Mouse (Mus musculus) forebrain, embryonic 13.5 days (tissue): ENCODE results near the gene Dydc1. TPM values are rescaled to one million over a fixed set of nuclear protein-coding genes. Genes with fewer than 3 reads are reported as not detected.
A peak's percentile ranks its signal among the peaks of the same experiment; 100 is the strongest.
"Not testable (repeated sequence)": the region's sequence is repeated elsewhere in the genome, so short reads cannot be mapped to it uniquely, and the experiment has no call there.

Source experiments
- ATAC-seq: fragments of 200-750 bp; cut with Nextera tagmentation; 2 replicates; pipeline ENCODE4 v1.8.0; 2017
- H3K27ac ChIP-seq: fragments of 300-500 bp; sonication (generic); 2 replicates; pipeline ENCODE4 v1.5.1; 2015; ENCODE audit warnings: inconsistent platforms, mild to moderate bottlenecking, moderate library complexity
- H3K27me3 ChIP-seq: fragments of 300-500 bp; sonication (generic); 2 replicates; pipeline ENCODE4 v1.6.1; 2015; ENCODE audit warnings: mild to moderate bottlenecking, inconsistent platforms
- H3K36me3 ChIP-seq: fragments of 300-500 bp; sonication (generic); 2 replicates; pipeline ENCODE4 v1.6.1; 2015; ENCODE audit warnings: mild to moderate bottlenecking, inconsistent platforms; ENCODE audit not compliant: poor library complexity, severe bottlenecking
- H3K4me1 ChIP-seq: fragments of 300-500 bp; sonication (generic); 2 replicates; pipeline ENCODE4 v1.6.1; 2015; ENCODE audit warnings: inconsistent platforms
- H3K4me2 ChIP-seq: fragments of 300-500 bp; sonication (generic); 2 replicates; pipeline ENCODE4 v1.6.1; 2015; ENCODE audit warnings: inconsistent platforms, mild to moderate bottlenecking, moderate library complexity
- H3K4me3 ChIP-seq: fragments of 300-500 bp; sonication (generic); 2 replicates; pipeline ENCODE4 v1.5.1; 2015; ENCODE audit warnings: mild to moderate bottlenecking, inconsistent platforms
- H3K9ac ChIP-seq: fragments of 300-500 bp; sonication (generic); 2 replicates; pipeline ENCODE4 v1.6.1; 2015; ENCODE audit warnings: mild to moderate bottlenecking, inconsistent platforms
- H3K9me3 ChIP-seq: fragments of 300-500 bp; sonication (generic); replicated peaks from 2 replicates; pipeline ENCODE4 v1.6.1; 2016; ENCODE audit warnings: inconsistent platforms
- WGBS: fragments of 180-500 bp; shearing (Covaris S2); methylation state at CpG from one replicate; pipeline ENCODE4 v1.1.7; 2015; 5-methylcytosine and 5-hydroxymethylcytosine counted together
- polyA plus RNA-seq: library from polyadenylated mRNA; unstranded; fragments of >200 nt; fragmentation: Nextera tagmentation; extraction: Ambion mirVana; gene quantifications from 2 replicates; pipeline ENCODE4 v1.2.1, GENCODE M21; 2015

Gene Dydc1
- polyA plus RNA-seq: 0.28 TPM in 1 of 2 replicates, not detected in the other

DNA sequence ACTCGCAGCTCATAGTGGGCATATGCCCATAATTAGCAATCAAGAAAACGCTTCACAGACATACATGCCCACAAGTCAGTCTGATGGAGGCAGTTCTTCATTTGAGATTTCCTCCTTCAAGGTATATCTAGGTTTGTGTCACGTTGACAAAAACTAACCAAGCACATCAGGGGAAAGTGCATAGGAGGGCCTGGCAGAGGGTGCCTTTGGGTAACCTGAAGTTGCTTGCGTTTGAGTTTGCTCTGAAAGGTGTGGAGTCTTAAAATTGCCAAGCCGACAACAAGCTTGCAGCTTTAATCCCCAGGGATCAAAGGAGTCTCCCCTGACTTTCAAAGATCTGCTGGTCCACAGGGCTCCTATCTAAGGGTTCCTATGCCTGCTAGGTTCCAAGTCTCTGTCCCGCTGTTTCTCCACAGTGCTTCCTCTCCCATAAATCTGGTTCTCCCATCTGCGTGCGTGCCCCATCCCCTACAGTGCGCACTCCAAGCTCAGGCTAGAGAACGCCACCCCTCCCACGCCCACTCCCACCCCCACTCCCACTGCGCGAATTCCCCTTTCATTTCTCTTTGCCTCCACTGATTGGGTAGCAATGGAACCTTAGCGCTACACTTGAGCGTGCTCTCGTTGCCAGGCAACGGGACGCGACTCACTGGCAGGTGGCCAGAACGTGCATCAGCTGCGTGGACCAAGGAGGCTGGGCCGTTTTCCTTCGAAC is at the start of gene Dydc1:
TSS of gene Dydc1 (plus strand) at position 683 of the 715 bp plus-strand sequence.
- peak within 1 kb of the TSS; percentile 70 for H3K4me2 ChIP-seq
- H3K4me3 ChIP-seq: peak within 1 kb of the TSS; percentile 45
- H3K27me3 ChIP-seq: no peaks in the 10 kb centered on the region
- WGBS: 12% methylated on average over 23 of the region's 23 CpGs
- H3K36me3 ChIP-seq: no peaks in the 10 kb centered on the region
- ATAC-seq: peak; percentile 97
- peaks cover 6% of the 10 kb centered on the region for H3K4me1 ChIP-seq
- no peaks in the 10 kb centered on the region for H3K9me3 ChIP-seq
- no peak within 1 kb of the TSS for H3K27ac ChIP-seq
- peak within 1 kb of the TSS; percentile 51 for H3K9ac ChIP-seq

DNA sequence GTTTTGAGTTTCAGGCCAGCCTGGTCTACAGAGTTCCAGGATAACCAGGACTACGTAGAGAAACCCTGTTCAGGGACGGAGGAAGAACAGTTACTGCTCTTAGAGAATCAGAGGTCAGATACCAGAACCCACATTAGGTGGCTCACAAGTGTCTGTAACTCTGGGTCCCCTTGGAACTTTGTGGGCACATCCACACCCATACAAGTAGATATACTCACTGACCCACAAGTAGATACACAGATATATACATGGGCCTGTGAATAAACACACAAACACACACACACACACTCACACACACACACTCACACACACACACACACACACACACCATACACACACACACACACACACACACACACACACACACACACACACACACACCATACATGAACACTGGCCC is 47.6 kb upstream of the Dydc1 start:
- Histone ChIP-seq H3K9ac (no peak overlapping the region), H3K4me2 (no peak overlapping the region), H3K9me3 (no peaks in the 10 kb centered on the region), H3K36me3 (no peaks in the 10 kb centered on the region), H3K27me3 (no peaks in the 10 kb centered on the region), H3K4me1 (no peaks in the 10 kb centered on the region), H3K4me3 (no peak overlapping the region), H3K27ac (no peak overlapping the region)
- 87% methylated on average over 2 of the region's 2 CpGs for WGBS
- no peak for ATAC-seq

DNA sequence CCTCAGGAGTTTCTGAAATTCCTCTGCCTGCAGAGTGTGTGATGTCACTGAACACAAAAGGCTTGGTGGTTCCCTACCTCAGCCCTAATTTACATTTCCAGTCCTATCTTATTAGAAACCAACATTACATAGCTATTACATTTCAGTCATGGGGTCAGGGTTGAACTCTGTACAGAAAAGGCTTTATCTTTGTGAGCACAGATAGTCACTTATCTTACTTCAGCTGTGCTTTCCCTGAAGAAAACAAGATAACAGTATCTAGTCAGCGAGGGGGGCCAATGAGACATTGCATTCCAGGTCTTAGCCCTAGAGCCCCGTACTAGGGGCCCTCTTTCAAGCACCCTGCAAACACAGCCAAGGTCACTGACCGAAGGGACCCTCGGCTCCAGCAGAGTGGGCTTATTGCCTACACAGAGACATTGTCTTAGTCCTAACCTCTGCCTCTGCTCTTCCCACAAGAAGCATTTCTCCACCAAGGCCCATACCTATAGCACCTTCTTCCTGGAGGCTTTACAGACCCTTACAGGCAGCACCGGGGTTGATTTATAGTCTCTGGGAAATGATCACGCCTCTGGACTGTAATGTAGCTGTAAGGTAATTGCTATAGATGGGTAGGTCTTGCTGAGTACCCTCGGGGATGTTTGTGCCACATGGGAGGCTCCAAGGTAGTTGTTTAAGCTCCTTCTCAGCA is 47.0 kb upstream of the Dydc1 start:
- H3K9me3 ChIP-seq: no peaks in the 10 kb centered on the region
- ATAC-seq: no peak
- no peak overlapping the region for H3K4me3 ChIP-seq
- H3K4me2 ChIP-seq: no peak overlapping the region
- H3K9ac ChIP-seq: no peak overlapping the region
- H3K36me3 ChIP-seq: no peaks in the 10 kb centered on the region
- H3K27ac ChIP-seq: no peak overlapping the region
- no peaks in the 10 kb centered on the region for H3K27me3 ChIP-seq
- 80% methylated on average over 7 of the region's 7 CpGs for WGBS
- H3K4me1 ChIP-seq: no peaks in the 10 kb centered on the region

DNA sequence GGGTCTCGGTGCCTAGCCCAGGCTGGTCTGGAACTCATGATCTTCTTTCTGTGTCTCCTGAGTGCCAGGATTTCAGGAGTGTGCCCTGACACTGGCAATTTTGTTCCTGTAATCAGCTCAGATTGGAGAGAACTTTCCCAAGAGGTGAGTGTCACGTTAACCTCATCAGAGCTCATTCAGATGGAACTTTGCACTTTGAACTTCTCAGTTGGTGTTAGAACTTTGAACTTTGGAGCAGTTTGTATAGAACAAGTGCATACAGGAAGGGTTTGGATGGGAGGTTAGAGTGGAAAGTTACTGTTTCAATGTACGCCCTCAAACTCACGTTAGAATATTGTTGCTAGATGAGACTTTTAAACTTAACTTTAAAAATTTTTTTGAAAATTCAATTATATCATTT is 43.4 kb upstream of the Dydc1 start:
- Histone ChIP-seq H3K36me3 (no peaks in the 10 kb centered on the region), H3K4me1 (no peaks in the 10 kb centered on the region), H3K4me3 (no peak overlapping the region), H3K4me2 (no peak overlapping the region), H3K9me3 (no peaks in the 10 kb centered on the region), H3K9ac (no peak overlapping the region), H3K27ac (no peak overlapping the region), H3K27me3 (no peaks in the 10 kb centered on the region)
- no peak for ATAC-seq
- WGBS: 83% methylated on average over 4 of the region's 4 CpGs

DNA sequence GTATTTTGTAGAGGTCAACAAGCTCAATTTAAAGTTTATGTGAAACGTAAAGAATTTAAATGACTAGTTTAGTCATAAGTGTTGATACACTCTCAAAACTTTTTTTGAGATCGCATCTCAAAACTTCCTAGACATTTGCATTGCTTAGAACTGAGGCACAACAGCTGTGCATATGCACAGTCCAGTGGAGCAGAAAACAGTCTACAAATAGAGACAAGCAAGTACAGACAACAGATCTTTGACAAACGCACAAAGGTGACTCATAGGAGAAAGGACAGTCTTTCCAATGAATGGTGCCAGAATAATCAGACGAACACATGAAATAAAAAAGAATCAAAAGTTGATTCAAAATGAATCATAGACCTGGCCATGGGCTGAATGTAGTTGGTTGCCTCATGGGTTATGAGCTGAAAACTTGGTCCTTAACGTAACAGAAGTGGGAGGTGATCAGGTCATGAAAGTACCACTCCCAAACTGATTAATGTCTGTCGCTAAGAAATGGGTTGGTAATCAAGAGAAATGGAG is 41.7 kb upstream of the Dydc1 start:
- WGBS: 89% methylated on average over 6 of the region's 6 CpGs
- no peak overlapping the region for H3K4me3 ChIP-seq
- H3K9me3 ChIP-seq: no peaks in the 10 kb centered on the region
- no peaks in the 10 kb centered on the region for H3K4me1 ChIP-seq
- ATAC-seq: no peak
- H3K4me2 ChIP-seq: no peak overlapping the region
- H3K27ac ChIP-seq: no peak overlapping the region
- H3K27me3 ChIP-seq: no peaks in the 10 kb centered on the region
- no peak overlapping the region for H3K9ac ChIP-seq
- no peaks in the 10 kb centered on the region for H3K36me3 ChIP-seq

DNA sequence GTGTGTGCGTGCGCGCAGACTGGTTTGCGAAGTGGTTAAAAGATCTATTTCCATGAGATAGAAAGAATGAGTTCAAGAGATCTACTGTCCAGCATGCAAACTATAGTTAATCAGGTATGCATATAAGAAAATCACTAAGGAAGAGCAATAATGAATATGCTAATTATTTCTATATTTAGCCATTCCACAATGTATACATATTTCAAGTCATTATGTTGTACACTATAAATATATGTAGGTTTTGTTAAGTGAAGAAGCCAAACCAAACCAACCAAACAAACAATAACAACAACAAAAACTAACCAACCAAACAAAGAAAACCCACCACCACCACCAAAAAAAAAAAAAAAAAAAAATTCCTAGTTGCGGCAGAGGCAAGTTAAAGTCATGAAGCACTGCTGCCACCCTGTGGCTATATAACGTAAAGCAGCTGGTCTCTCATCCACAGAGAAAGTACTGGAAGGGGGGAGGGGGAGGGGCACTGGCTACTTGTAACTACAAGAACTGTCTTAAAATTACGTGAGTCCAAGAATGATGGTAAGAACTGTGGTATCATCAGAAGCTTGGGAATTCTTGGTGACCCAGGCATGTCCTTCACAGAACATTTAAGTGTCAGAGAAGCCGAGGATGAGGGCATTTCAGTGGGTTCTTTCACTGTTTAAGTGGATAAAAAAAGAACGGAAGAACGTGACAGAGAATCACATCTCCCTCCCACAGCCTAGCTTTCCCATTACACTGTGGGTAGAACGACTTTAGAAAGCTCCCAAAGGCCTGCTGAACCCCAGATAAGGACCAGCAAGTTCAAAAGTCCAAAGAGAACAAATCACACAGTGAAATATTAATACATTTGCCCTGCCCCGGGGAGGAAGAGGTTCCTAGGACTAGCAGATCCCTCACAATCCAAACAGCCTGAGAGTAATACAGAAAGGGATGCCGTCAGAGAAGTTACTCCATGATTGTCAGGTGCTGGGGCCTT is 39.3 kb upstream of the Dydc1 start:
- H3K4me1 ChIP-seq: no peaks in the 10 kb centered on the region
- H3K4me3 ChIP-seq: no peak overlapping the region
- no peak overlapping the region for H3K27ac ChIP-seq
- no peak overlapping the region for H3K4me2 ChIP-seq
- no peak overlapping the region for H3K9ac ChIP-seq
- peak; percentile 54 for ATAC-seq
- H3K9me3 ChIP-seq: no peaks in the 10 kb centered on the region
- no peaks in the 10 kb centered on the region for H3K27me3 ChIP-seq
- WGBS: 56% methylated on average over 13 of the region's 13 CpGs
- H3K36me3 ChIP-seq: no peaks in the 10 kb centered on the region

DNA sequence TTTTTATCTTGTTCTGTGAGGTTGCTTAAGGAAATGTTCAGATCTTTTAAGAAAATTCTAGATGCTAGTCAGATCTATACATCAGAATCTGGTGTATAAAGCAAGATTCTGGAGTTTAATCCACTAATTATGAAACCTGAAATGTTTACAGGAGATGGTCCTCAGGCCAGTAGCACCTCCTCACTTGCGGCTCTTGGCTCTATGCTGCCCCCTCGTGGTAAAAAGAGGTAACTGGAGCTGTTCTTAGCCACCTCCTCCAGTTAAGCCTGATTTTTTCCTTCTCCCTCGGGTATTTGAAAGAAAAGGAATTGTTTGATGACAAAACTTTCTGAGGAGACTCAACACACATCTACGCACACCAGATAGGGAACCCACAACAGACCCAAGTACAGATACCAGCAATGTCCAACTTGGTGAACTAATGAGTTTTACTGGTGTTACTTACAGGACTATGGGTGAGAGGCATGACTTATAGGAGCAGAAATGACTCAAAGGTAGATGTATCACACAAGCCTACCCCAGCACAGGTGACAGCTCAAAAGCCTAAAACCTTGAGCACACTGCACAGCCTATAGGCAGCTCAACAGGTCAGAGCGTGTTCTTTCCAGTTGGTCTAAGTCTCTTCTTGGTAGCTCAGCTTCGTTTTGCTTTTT is 37.4 kb upstream of the Dydc1 start:
- 35% methylated on average over 6 of the region's 6 CpGs for WGBS
- peak; percentile 65 for ATAC-seq

DNA sequence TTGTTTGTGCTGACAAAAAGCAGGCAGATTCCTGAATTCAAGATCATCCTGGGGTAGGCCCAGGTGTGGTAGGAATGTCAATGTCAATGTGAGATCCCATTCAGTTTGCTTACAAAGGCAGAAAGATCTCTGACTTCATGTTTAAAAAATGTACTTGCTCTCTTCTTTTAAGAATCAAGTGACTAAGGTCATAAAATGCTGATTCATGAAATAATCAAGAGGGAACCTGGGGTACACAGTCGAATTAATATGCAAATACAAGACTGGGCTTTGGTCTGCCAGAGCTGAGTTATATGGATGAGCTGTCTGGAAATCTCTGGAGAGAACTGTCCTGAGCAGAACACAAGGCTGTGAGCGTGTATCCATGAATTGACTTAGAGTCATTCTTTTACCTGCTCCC is 25.3 kb upstream of the Dydc1 start:
- no peak for ATAC-seq
- 71% methylated on average over 2 of the region's 2 CpGs for WGBS
- Histone ChIP-seq H3K4me2 (no peak overlapping the region), H3K9me3 (no peaks in the 10 kb centered on the region), H3K4me1 (no peaks in the 10 kb centered on the region), H3K9ac (no peak overlapping the region), H3K27ac (no peak overlapping the region), H3K36me3 (no peaks in the 10 kb centered on the region), H3K27me3 (no peaks in the 10 kb centered on the region), H3K4me3 (no peak overlapping the region)

More for the DNA sequence above, 37.4 kb upstream of the Dydc1 start:
- no peak overlapping the region for H3K4me3 ChIP-seq
- H3K27me3 ChIP-seq: no peaks in the 10 kb centered on the region
- H3K9ac ChIP-seq: no peak overlapping the region
- no peaks in the 10 kb centered on the region for H3K4me1 ChIP-seq
- H3K9me3 ChIP-seq: no peaks in the 10 kb centered on the region
- H3K36me3 ChIP-seq: no peaks in the 10 kb centered on the region
- H3K27ac ChIP-seq: no peak overlapping the region
- H3K4me2 ChIP-seq: no peak overlapping the region

DNA sequence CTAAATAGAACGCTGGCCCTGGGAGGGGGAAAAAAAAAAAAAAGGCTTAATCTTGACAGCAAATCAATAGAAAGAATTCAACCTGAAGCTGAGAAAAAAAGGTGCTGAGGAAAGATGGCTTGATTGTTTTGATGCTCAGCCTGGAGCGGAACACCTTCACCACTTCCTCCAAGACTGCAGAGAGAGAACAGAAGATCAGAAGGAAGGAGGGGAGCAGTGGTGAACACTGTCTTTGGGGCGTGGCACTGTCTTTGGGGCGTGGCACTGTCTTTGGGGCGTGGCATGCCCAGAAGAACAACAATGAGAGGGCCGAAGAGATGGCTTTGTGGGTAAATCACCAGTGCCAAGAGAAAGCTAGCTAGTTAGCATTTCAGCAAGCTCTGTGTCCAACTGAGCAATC is 22.2 kb upstream of the Dydc1 start:
- WGBS: 82% methylated on average over 6 of the region's 6 CpGs

DNA sequence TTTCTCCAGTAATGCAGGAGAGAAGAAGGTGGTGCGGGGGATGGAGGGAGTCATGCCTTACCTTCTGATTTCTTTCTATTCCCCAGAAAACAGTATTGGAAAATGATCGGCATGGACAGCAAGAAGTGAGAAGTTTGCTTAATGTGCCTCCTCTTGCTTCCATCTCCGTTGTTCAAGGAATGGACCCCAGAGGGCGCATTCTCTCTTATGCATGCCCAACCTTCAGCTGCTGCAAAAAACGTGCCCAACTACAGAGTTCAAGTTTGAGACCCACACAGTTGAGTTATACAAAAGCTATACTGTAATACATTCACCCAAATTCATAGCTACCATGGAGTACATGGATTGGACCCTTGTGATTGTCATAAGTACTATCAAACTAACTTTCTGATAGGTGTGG is 20.2 kb upstream of the Dydc1 start:
- no peaks in the 10 kb centered on the region for H3K9me3 ChIP-seq
- no peak overlapping the region for H3K27ac ChIP-seq
- H3K4me1 ChIP-seq: no peaks in the 10 kb centered on the region
- H3K4me2 ChIP-seq: no peak overlapping the region
- no peak overlapping the region for H3K4me3 ChIP-seq
- no peaks in the 10 kb centered on the region for H3K36me3 ChIP-seq
- H3K27me3 ChIP-seq: no peaks in the 10 kb centered on the region
- H3K9ac ChIP-seq: no peak overlapping the region
- no peak for ATAC-seq
- 84% methylated on average over 5 of the region's 5 CpGs for WGBS

More for the DNA sequence above, 22.2 kb upstream of the Dydc1 start:
- no peak overlapping the region for H3K4me2 ChIP-seq
- no peaks in the 10 kb centered on the region for H3K4me1 ChIP-seq
- no peak overlapping the region for H3K9ac ChIP-seq
- no peak overlapping the region for H3K4me3 ChIP-seq
- H3K36me3 ChIP-seq: no peaks in the 10 kb centered on the region
- H3K9me3 ChIP-seq: no peaks in the 10 kb centered on the region
- H3K27ac ChIP-seq: no peak overlapping the region
- H3K27me3 ChIP-seq: no peaks in the 10 kb centered on the region
- ATAC-seq: no peak

DNA sequence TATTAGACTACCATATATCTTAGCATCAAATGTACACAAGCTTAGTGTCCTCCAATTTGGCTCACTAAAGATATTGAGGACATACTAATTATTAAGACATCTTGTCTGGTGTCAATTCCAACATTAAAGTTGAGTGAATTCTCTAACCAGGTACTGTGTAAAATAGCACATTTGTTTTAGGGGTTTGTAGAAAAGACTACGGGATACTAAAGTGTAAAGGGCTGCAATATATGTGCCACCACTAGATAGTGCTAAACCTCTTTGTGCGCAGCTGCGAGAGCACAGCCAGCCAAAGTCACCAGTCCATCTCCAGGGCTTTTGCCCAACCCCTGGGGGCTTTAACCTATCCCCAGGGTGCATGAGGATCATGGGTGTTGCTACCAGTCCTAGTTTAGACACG is 19.5 kb upstream of the Dydc1 start:
- not testable (repeated sequence) for H3K27ac ChIP-seq, ATAC-seq, H3K4me3 ChIP-seq, H3K27me3 ChIP-seq, H3K9ac ChIP-seq, H3K9me3 ChIP-seq, H3K4me2 ChIP-seq, H3K36me3 ChIP-seq, H3K4me1 ChIP-seq
- WGBS: 78% methylated on average over 3 of the region's 4 CpGs
